Mouse (Mus musculus) thymus, postnatal 10 days (tissue): ENCODE data around the gene Tas2r134.

ENCODE experiments used
- DNase-seq, 2 experiments: peaks; one replicate each; pipeline ENCODE4 v3.0.0; 2021; ENCODE audit warnings: low spot score in 2 of 2

The Tas2r134 gene

GRCm38 (mm10) chr2:51652086-51652485 is 24.8 kb downstream of the Tas2r134 start:
- DNase-seq: no peak

GRCm38 (mm10) chr2:51657684-51658083 is 30.4 kb downstream of the Tas2r134 start:
- DNase-seq: no peak

GRCm38 (mm10) chr2:51658288-51658687 is 31.0 kb downstream of the Tas2r134 start:
- no peak for DNase-seq

GRCm38 (mm10) chr2:51674321-51674720 is 47.0 kb downstream of the Tas2r134 start:
- DNase-seq: no peak
